Mouse (Mus musculus): ENCODE measurements around the gene Myf5. TPM values are rescaled to one million over a fixed set of nuclear protein-coding genes. Genes with fewer than 3 reads are reported as not detected.

The Myf5 gene
- total and polyA plus RNA-seq, 3 experiments, result not detected

DNA sequence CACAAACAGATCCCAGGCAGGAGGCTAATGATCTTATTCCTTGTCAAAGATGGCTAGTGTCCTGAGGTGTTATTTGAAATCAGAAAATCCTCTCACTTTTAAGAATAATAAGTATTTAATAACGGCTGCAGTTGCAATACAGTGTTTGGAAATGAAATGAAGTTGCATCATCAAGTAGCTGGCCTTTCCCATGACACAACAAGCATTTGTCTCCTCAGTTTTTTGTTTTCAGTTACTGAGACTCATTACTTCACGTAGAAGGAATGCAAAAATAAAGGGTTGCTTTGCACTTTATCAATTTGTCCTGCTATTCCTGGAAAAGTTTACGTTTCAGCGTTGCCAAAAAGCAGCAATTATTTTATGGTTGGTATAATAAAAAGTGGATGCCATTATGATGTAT, 17.5 kb upstream of the Myf5 start:
- Histone ChIP-seq H3K4me1 (ENCODE audit: control insufficient read depth in 1 of 2, insufficient read depth in 2 of 2) (no peaks in the 10 kb centered on the region), H3K27ac (ENCODE audit: insufficient read depth, low read depth) (no peak overlapping the region), H3K36me3 (replicated peaks in 1 of 2; ENCODE audit: control insufficient read depth in 1 of 2, insufficient read depth in 1 of 2, low read length in 1 of 2) (no peaks in the 10 kb centered on the region), H3K9ac (ENCODE audit: insufficient read depth, low read depth) (no peak overlapping the region), H3K4me2 (ENCODE audit: insufficient read depth, low read depth, poor library complexity, severe bottlenecking) (no peak overlapping the region), H3K4me3 (replicated peaks in 1 of 3; ENCODE audit: low read depth in 2 of 3, low read length in 2 of 3, poor library complexity in 1 of 3) (no peak overlapping the region), H3K79me2 (replicated peaks; ENCODE audit: control insufficient read depth, extremely low read depth, insufficient read depth, poor library complexity, severe bottlenecking) (no peaks in the 10 kb centered on the region), H3K27me3 (replicated peaks) (no peaks in the 10 kb centered on the region), H3K9me3 (replicated peaks; ENCODE audit: low read length) (peaks cover 24% of the 10 kb centered on the region)
- in situ Hi-C loops (cut with MboI; ENCODE audit: low pct_ligation_motif_present, low pct_unique_long_range_greater_than_20kb, low sequenced_read_pairs) (no loop called here), dilution Hi-C loops (cut with MboI; ENCODE audit: extremely low pct_ligation_motif_present, extremely low pct_unique_long_range_greater_than_20kb, low sequenced_read_pairs) (no loop called here)
- no peak for DNase-seq (ENCODE audit: extremely low read depth)
- TF ChIP-seq UBTF (IDR thresholded peaks at IDR 0.05; ENCODE audit: low read depth, low read length), result no peak

GRCm38 (mm10) chr10:107502193-107502592, 16.3 kb upstream of the Myf5 start:
- dilution Hi-C loops (cut with MboI; ENCODE audit: extremely low pct_ligation_motif_present, extremely low pct_unique_long_range_greater_than_20kb, low sequenced_read_pairs) (no loop called here), in situ Hi-C loops (cut with MboI; ENCODE audit: low pct_ligation_motif_present, low pct_unique_long_range_greater_than_20kb, low sequenced_read_pairs) (no loop called here)
- no peak for DNase-seq (ENCODE audit: extremely low read depth)
- no peak overlapping the region for H3K9ac ChIP-seq (ENCODE audit: insufficient read depth, low read depth)
- H3K27me3 ChIP-seq (replicated peaks), result no peaks in the 10 kb centered on the region
- peaks cover 25% of the 10 kb centered on the region for H3K9me3 ChIP-seq (replicated peaks; ENCODE audit: low read length)
- H3K79me2 ChIP-seq (replicated peaks; ENCODE audit: control insufficient read depth, extremely low read depth, insufficient read depth, poor library complexity, severe bottlenecking), result no peaks in the 10 kb centered on the region
- H3K4me3 ChIP-seq (replicated peaks in 1 of 3; ENCODE audit: low read depth in 2 of 3, low read length in 2 of 3, poor library complexity in 1 of 3), result no peak overlapping the region
- TF ChIP-seq HCFC1 (IDR thresholded peaks at IDR 0.05; ENCODE audit: low read depth, low read length), result no peak
- TF ChIP-seq ZC3H11A (IDR thresholded peaks at IDR 0.05; ENCODE audit: low read depth, low read length), result no peak
- no peak for TF ChIP-seq ZNF384 (IDR thresholded peaks at IDR 0.05; ENCODE audit: low read depth, low read length)
- no peak for TF ChIP-seq MYC (IDR thresholded peaks at IDR 0.05; ENCODE audit: low read depth, low read length)
- no peak for TF ChIP-seq MEF2A (IDR thresholded peaks at IDR 0.05; ENCODE audit: borderline replicate concordance, low read depth, low read length)
- no peak for TF ChIP-seq RAD21 (IDR thresholded peaks at IDR 0.05; ENCODE audit: low read depth, low read length)
- no peak for TF ChIP-seq PAX5 (IDR thresholded peaks at IDR 0.05; ENCODE audit: low read length)
- TF ChIP-seq ZMIZ1 (IDR thresholded peaks at IDR 0.05; ENCODE audit: low read depth, low read length), result no peak
- no peak for TF ChIP-seq POLR2A (IDR thresholded peaks at IDR 0.05; ENCODE audit: low read depth, low read length)
- no peak for TF ChIP-seq NELFE (IDR thresholded peaks at IDR 0.05; ENCODE audit: low read depth, low read length)
- no peak for TF ChIP-seq MAFK (IDR thresholded peaks at IDR 0.05; ENCODE audit: insufficient replicate concordance, low read length)
- H3K36me3 ChIP-seq (replicated peaks in 1 of 2; ENCODE audit: control insufficient read depth in 1 of 2, insufficient read depth in 1 of 2, low read length in 1 of 2), result no peaks in the 10 kb centered on the region
- no peak overlapping the region for H3K4me2 ChIP-seq (ENCODE audit: insufficient read depth, low read depth, poor library complexity, severe bottlenecking)
- H3K4me1 ChIP-seq (ENCODE audit: control insufficient read depth in 1 of 2, insufficient read depth in 2 of 2), result no peaks in the 10 kb centered on the region
- no peak overlapping the region for H3K27ac ChIP-seq (ENCODE audit: insufficient read depth, low read depth)

- no peaks in the 10 kb centered on the region for H3K79me2 ChIP-seq (replicated peaks; ENCODE audit: control insufficient read depth, extremely low read depth, insufficient read depth, poor library complexity, severe bottlenecking)
- in situ Hi-C loops (cut with MboI; ENCODE audit: low pct_ligation_motif_present, low pct_unique_long_range_greater_than_20kb, low sequenced_read_pairs) (no loop called here), dilution Hi-C loops (cut with MboI; ENCODE audit: extremely low pct_ligation_motif_present, extremely low pct_unique_long_range_greater_than_20kb, low sequenced_read_pairs) (no loop called here)
- no peak overlapping the region for H3K4me3 ChIP-seq (replicated peaks in 1 of 3; ENCODE audit: low read depth in 2 of 3, low read length in 2 of 3, poor library complexity in 1 of 3)
- DNase-seq (ENCODE audit: extremely low read depth), result no peak
- no peak overlapping the region for H3K9ac ChIP-seq (ENCODE audit: insufficient read depth, low read depth)
- no peak overlapping the region for H3K27ac ChIP-seq (ENCODE audit: insufficient read depth, low read depth)
- H3K36me3 ChIP-seq (replicated peaks in 1 of 2; ENCODE audit: control insufficient read depth in 1 of 2, insufficient read depth in 1 of 2, low read length in 1 of 2), result no peaks in the 10 kb centered on the region
- peaks cover 25% of the 10 kb centered on the region for H3K9me3 ChIP-seq (replicated peaks; ENCODE audit: low read length)
- no peaks in the 10 kb centered on the region for H3K4me1 ChIP-seq (ENCODE audit: control insufficient read depth in 1 of 2, insufficient read depth in 2 of 2)
- H3K27me3 ChIP-seq (replicated peaks), result no peaks in the 10 kb centered on the region
- TF ChIP-seq TCF12 (IDR thresholded peaks at IDR 0.05; ENCODE audit: low read depth, low read length) (no peak), ZKSCAN1 (IDR thresholded peaks at IDR 0.05; ENCODE audit: borderline replicate concordance, low read depth, low read length) (no peak), SMC3 (IDR thresholded peaks at IDR 0.05; ENCODE audit: low read depth, low read length) (no peak), E2F4 (IDR thresholded peaks at IDR 0.05; ENCODE audit: insufficient replicate concordance, low read depth, low read length) (no peak), USF2 (conservative IDR thresholded peaks at IDR 0.05; ENCODE audit: low read depth, low read length) (no peak), CHD2 (IDR thresholded peaks at IDR 0.05; ENCODE audit: low read length) (no peak), POLR2AphosphoS2 (IDR thresholded peaks at IDR 0.05; ENCODE audit: low read depth, low read length) (no peak), MXI1 (IDR thresholded peaks at IDR 0.05; ENCODE audit: low read depth, low read length) (no peak), USF1 (IDR thresholded peaks at IDR 0.05; ENCODE audit: low read depth, low read length) (no peak), JUND (conservative IDR thresholded peaks at IDR 0.05; ENCODE audit: low read depth, low read length) (no peak), ETS1 (conservative IDR thresholded peaks at IDR 0.05; ENCODE audit: low read depth, low read length) (no peak), JUN (IDR thresholded peaks at IDR 0.05; ENCODE audit: insufficient read depth, low read depth, low read length) (no peak), MAX (IDR thresholded peaks at IDR 0.05; ENCODE audit: low read length) (no peak), UBTF (IDR thresholded peaks at IDR 0.05; ENCODE audit: low read depth, low read length) (no peak), MYC (IDR thresholded peaks at IDR 0.05; ENCODE audit: low read depth, low read length) (no peak), TBP (conservative IDR thresholded peaks at IDR 0.05; ENCODE audit: low read depth, low read length) (no peak)
- H3K4me2 ChIP-seq (ENCODE audit: insufficient read depth, low read depth, poor library complexity, severe bottlenecking), result no peak overlapping the region
These were observed 13.7 kb upstream of the Myf5 start for GRCm38 (mm10) chr10:107499656-107500055.

Data from CH12.LX (cell line).